Mouse (Mus musculus) hindbrain, embryonic 16.5 days (tissue): ENCODE results near the gene Rec114. TPM values are rescaled to one million over a fixed set of nuclear protein-coding genes. Genes with fewer than 3 reads are reported as not detected.

Source experiments
- ATAC-seq: fragments of 200-750 bp; cut with Nextera tagmentation; 2 replicates; pipeline ENCODE4 v1.8.0; 2017; ENCODE audit warnings: moderate TSS enrichment, moderate library complexity
- H3K27ac ChIP-seq: fragments of 300-500 bp; sonication (generic); 2 replicates; pipeline ENCODE4 v1.5.1; 2014; ENCODE audit warnings: low read depth, mild to moderate bottlenecking, control low read depth, low read length, moderate library complexity
- H3K27me3 ChIP-seq: fragments of 300-500 bp; sonication (generic); replicated peaks from 2 replicates; pipeline ENCODE4 v1.6.1; 2014; ENCODE audit warnings: low read length; ENCODE audit not compliant: control insufficient read depth, insufficient read depth
- H3K36me3 ChIP-seq: fragments of 300-500 bp; sonication (generic); 2 replicates; pipeline ENCODE4 v1.6.1; 2014; ENCODE audit warnings: mild to moderate bottlenecking, low read length, moderate library complexity, mixed read lengths; ENCODE audit not compliant: control insufficient read depth, insufficient read depth
- H3K4me1 ChIP-seq: fragments of 300-500 bp; sonication (generic); 2 replicates; pipeline ENCODE4 v1.6.1; 2014; ENCODE audit warnings: low read depth, low read length; ENCODE audit not compliant: control insufficient read depth, insufficient read depth
- H3K4me2 ChIP-seq: fragments of 300-500 bp; sonication (generic); 2 replicates; pipeline ENCODE4 v1.6.1; 2014; ENCODE audit warnings: mild to moderate bottlenecking, low read length, control low read depth, moderate library complexity
- H3K4me3 ChIP-seq: fragments of 300-500 bp; sonication (generic); 2 replicates; pipeline ENCODE4 v1.5.1; 2014; ENCODE audit warnings: mild to moderate bottlenecking, low read length, control low read depth, moderate library complexity
- H3K9ac ChIP-seq: fragments of 300-500 bp; sonication (generic); 2 replicates; pipeline ENCODE4 v1.6.1; 2014; ENCODE audit warnings: low read depth, mild to moderate bottlenecking, control low read depth, low read length, moderate library complexity
- H3K9me3 ChIP-seq: fragments of 300-500 bp; sonication (generic); 2 replicates; pipeline ENCODE4 v1.6.1; 2014; ENCODE audit warnings: mild to moderate bottlenecking, low read length, moderate library complexity; ENCODE audit not compliant: control insufficient read depth
- WGBS: fragments of 180-500 bp; shearing (Covaris S2); extraction: QIAGEN DNeasy Blood & Tissue Kit; methylation state at CpG from one replicate; pipeline ENCODE4 v1.1.7; 2014; 5-methylcytosine and 5-hydroxymethylcytosine counted together
- polyA plus RNA-seq: library from polyadenylated mRNA; unstranded; fragments of >200 nt; fragmentation: Nextera tagmentation; extraction: Ambion mirVana; gene quantifications from 2 replicates; pipeline ENCODE4 v1.2.1, GENCODE M21; 2015

The Rec114 gene
- polyA plus RNA-seq, 1 experiment from 2014 or later, result 1.9 TPM

- Histone ChIP-seq H3K9ac (no peak overlapping the region), H3K36me3 (peaks cover 6% of the 10 kb centered on the region), H3K4me3 (no peak overlapping the region), H3K9me3 (no peaks in the 10 kb centered on the region), H3K27me3 (no peaks in the 10 kb centered on the region), H3K4me2 (no peak overlapping the region), H3K27ac (no peak overlapping the region), H3K4me1 (no peaks in the 10 kb centered on the region)
- 94% methylated on average over 4 of the region's 4 CpGs for WGBS
- ATAC-seq, result no peak
Observed at GRCm38 (mm10) chr9:58662007-58662406, 81.8 kb downstream of the Rec114 start.

GRCm38 (mm10) chr9:58660673-58661072 lies 83.1 kb downstream of the Rec114 start:
- peaks cover 6% of the 10 kb centered on the region for H3K36me3 ChIP-seq
- H3K9me3 ChIP-seq, result no peaks in the 10 kb centered on the region
- H3K4me1 ChIP-seq, result no peaks in the 10 kb centered on the region
- H3K4me3 ChIP-seq, result no peak overlapping the region
- 90% methylated on average over 3 of the region's 3 CpGs for WGBS
- H3K9ac ChIP-seq, result no peak overlapping the region
- no peak overlapping the region for H3K27ac ChIP-seq
- no peak for ATAC-seq
- no peaks in the 10 kb centered on the region for H3K27me3 ChIP-seq
- no peak overlapping the region for H3K4me2 ChIP-seq

GRCm38 (mm10) chr9:58659989-58660388 lies 83.8 kb downstream of the Rec114 start:
- H3K27ac ChIP-seq, result no peak overlapping the region
- H3K9ac ChIP-seq, result no peak overlapping the region
- no peaks in the 10 kb centered on the region for H3K27me3 ChIP-seq
- no peak for ATAC-seq
- H3K4me2 ChIP-seq, result no peak overlapping the region
- H3K9me3 ChIP-seq, result no peaks in the 10 kb centered on the region
- H3K4me1 ChIP-seq, result no peaks in the 10 kb centered on the region
- H3K36me3 ChIP-seq, result peaks cover 6% of the 10 kb centered on the region
- WGBS, result 85% methylated on average over 9 of the region's 9 CpGs
- H3K4me3 ChIP-seq, result no peak overlapping the region

- Histone ChIP-seq H3K36me3 (peaks cover 6% of the 10 kb centered on the region), H3K9me3 (no peaks in the 10 kb centered on the region), H3K27me3 (no peaks in the 10 kb centered on the region), H3K4me1 (no peaks in the 10 kb centered on the region), H3K9ac (no peak overlapping the region), H3K4me2 (no peak overlapping the region), H3K4me3 (no peak overlapping the region), H3K27ac (no peak overlapping the region)
- WGBS, result 93% methylated on average over 3 of the region's 3 CpGs
- no peak for ATAC-seq
Observed at GRCm38 (mm10) chr9:58659331-58659730, 84.4 kb downstream of the Rec114 start.

- H3K4me1 ChIP-seq, result no peaks in the 10 kb centered on the region
- no peak overlapping the region for H3K4me3 ChIP-seq
- no peaks in the 10 kb centered on the region for H3K9me3 ChIP-seq
- H3K27me3 ChIP-seq, result no peaks in the 10 kb centered on the region
- no peak overlapping the region for H3K4me2 ChIP-seq
- no peak for ATAC-seq
- WGBS, result 91% methylated on average over 4 of the region's 4 CpGs
- H3K36me3 ChIP-seq, result peaks cover 6% of the 10 kb centered on the region
- no peak overlapping the region for H3K27ac ChIP-seq
- no peak overlapping the region for H3K9ac ChIP-seq
Observed at GRCm38 (mm10) chr9:58658596-58659309, 85.0 kb downstream of the Rec114 start.

- no peak overlapping the region for H3K9ac ChIP-seq
- H3K4me1 ChIP-seq, result no peaks in the 10 kb centered on the region
- H3K9me3 ChIP-seq, result no peaks in the 10 kb centered on the region
- H3K27me3 ChIP-seq, result no peaks in the 10 kb centered on the region
- ATAC-seq, result no peak
- H3K4me3 ChIP-seq, result no peak overlapping the region
- peaks cover 6% of the 10 kb centered on the region for H3K36me3 ChIP-seq
- no peak overlapping the region for H3K4me2 ChIP-seq
- no peak overlapping the region for H3K27ac ChIP-seq
- WGBS, result 90% methylated on average over 5 of the region's 5 CpGs
Observed at GRCm38 (mm10) chr9:58657735-58658512, 85.8 kb downstream of the Rec114 start.

GRCm38 (mm10) chr9:58656824-58657223 lies 86.9 kb downstream of the Rec114 start:
- no peak for ATAC-seq
- Histone ChIP-seq H3K4me1 (no peaks in the 10 kb centered on the region), H3K9me3 (no peaks in the 10 kb centered on the region), H3K27ac (no peak overlapping the region), H3K4me2 (no peak overlapping the region), H3K27me3 (no peaks in the 10 kb centered on the region), H3K4me3 (no peak overlapping the region), H3K36me3 (peaks cover under 1% of the 10 kb centered on the region; the same call in 1 of the 2 replicates), H3K9ac (no peak overlapping the region)
- 95% methylated on average over 2 of the region's 2 CpGs for WGBS

DNA sequence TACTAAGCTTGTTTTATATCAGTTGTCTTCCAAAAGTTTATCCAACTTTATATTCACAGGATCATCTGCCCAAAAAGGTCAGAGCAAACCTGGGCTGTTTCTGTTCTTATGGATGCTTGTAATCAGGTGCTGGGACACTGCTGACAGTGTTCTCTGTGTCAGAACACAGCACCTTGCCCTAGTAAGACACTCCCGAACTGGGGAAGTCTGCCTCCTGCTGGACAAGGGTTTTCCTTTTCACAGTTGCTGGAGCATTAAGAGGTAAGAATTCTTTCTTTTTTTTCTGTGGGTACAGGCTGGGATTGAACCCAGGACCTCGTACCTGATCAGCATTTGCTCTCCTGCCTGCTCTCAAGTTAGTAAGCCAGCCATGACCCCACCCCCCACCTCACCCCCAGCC lies 87.4 kb downstream of the Rec114 start:
- Histone ChIP-seq H3K4me3 (no peak overlapping the region), H3K9me3 (no peaks in the 10 kb centered on the region), H3K36me3 (no peaks in the 10 kb centered on the region), H3K27me3 (no peaks in the 10 kb centered on the region), H3K9ac (no peak overlapping the region), H3K27ac (no peak overlapping the region), H3K4me1 (no peaks in the 10 kb centered on the region), H3K4me2 (no peak overlapping the region)
- WGBS, result 73% methylated on average over 2 of the region's 2 CpGs
- no peak for ATAC-seq

DNA sequence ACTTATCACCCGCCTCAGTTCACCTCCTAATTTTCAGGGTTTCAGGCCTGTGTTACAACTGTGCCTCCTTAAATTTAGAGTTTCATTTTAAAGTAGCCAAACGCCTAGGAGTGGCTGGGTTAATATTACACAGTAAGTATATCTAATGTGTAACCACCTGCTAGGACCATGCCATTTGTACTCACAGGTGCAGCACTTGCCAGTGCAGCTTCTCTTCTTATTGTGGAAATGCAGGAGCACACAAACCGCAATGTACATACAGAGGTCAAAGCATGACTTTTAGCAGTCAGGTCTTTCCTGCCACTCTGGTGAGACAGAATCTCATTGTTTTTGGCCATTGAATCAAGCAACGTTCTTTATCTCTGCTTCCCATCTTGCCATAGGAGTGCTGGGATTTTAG lies 89.3 kb downstream of the Rec114 start:
- H3K4me1 ChIP-seq, result no peaks in the 10 kb centered on the region
- H3K4me2 ChIP-seq, result no peak overlapping the region
- WGBS, result 79% methylated on average over 4 of the region's 4 CpGs
- H3K27ac ChIP-seq, result no peak overlapping the region
- no peak for ATAC-seq
- no peak overlapping the region for H3K4me3 ChIP-seq
- no peaks in the 10 kb centered on the region for H3K36me3 ChIP-seq
- H3K27me3 ChIP-seq, result no peaks in the 10 kb centered on the region
- H3K9ac ChIP-seq, result no peak overlapping the region
- no peaks in the 10 kb centered on the region for H3K9me3 ChIP-seq
